Mouse (Mus musculus): ENCODE measurements at regions not wholly inside any gene's neighbourhood (a gene's known extent, or its start where the extent isn't known, plus 50 kb on each side); places are given as distances from the start of the nearest gene placed in this dataset.

GRCm38 (mm10) chr2:12026220-12026619 is 248.5 kb downstream of the Ankrd16 start:
- no peak for DNase-seq
- intact Hi-C loops (cut with DNase I) = no loop called here

- intact Hi-C loops (cut with DNase I) = no loop called here
- peak; percentile 31 to 37 for DNase-seq
Observed at GRCm38 (mm10) chr2:12033518-12034322, 256.0 kb downstream of the Ankrd16 start.

- intact Hi-C loops (cut with DNase I) = no loop called here
- no peak for DNase-seq
Observed at GRCm38 (mm10) chr2:12034323-12034585, 256.6 kb downstream of the Ankrd16 start.

- DNase-seq = peak in 1 of 2 experiments; percentile 2
- intact Hi-C loops (cut with DNase I) = no loop called here
Observed at GRCm38 (mm10) chr2:12049386-12049785, 252.3 kb downstream of the Itga8 start.

- peak in 1 of 2 experiments; percentile 8 for DNase-seq
- intact Hi-C loops (cut with DNase I) = loop anchor here (5.0 kb wide), 1 partner anchor 252 kb away; the partner anchor contains the start of gene Itga8
Observed at GRCm38 (mm10) chr2:12049972-12050371, 251.8 kb downstream of the Itga8 start.

- intact Hi-C loops (cut with DNase I) = loop anchor here (5.0 kb wide), 1 partner anchor 249 kb away; the partner anchor contains the start of gene Itga8
Observed at GRCm38 (mm10) chr2:12053404-12054164, 248.1 kb downstream of the Itga8 start.

GRCm38 (mm10) chr2:12054165-12054500 is 247.6 kb downstream of the Itga8 start:
- DNase-seq = no peak
- intact Hi-C loops (cut with DNase I) = loop anchor here (5.0 kb wide), 1 partner anchor 248 kb away; the partner anchor contains the start of gene Itga8

More at GRCm38 (mm10) chr2:12053404-12054164, 248.1 kb downstream of the Itga8 start:
- DNase-seq = peak in 1 of 2 experiments; percentile 11

All from heart, postnatal 14 days (tissue).